Mouse (Mus musculus) megakaryocyte, embryonic 14.5 days (primary cell): ENCODE results near the gene Tmem260.

ENCODE experiments used
- FLI1 ChIP-seq: IDR thresholded peaks from 2 replicates; pipeline ENCODE4 v1.6.1; 2012; ENCODE audit warnings: low read length, inconsistent platforms, mixed read lengths
- GATA1 ChIP-seq: IDR thresholded peaks from 3 replicates; pipeline ENCODE4 v1.6.1; 2012; ENCODE audit warnings: mixed read lengths, low read length, inconsistent platforms, borderline replicate concordance

DNA sequence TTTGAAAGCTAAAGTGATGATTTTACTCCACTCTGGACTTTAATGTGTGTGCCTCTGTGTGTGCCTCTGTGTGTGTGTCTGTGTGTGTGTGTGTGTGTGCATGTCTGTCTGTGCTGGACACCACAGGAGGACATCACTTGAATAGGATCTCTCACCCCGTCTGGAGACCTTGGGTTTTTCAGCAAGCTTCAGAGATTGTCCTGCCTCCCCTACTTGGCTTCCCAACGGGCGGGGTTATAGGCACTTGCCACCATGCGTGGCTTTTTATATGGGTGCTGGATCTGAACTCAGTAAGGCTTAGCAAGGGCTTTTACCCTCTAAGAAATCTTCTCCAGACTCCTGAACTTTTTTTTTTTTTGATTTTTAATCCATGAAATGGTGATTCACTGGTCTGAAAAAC is 23.5 kb upstream of the Tmem260 start:
- no peak for TF ChIP-seq FLI1
- TF ChIP-seq GATA1: no peak
